Mouse (Mus musculus): ENCODE measurements around the gene Faxc.

Faxc gene

DNA sequence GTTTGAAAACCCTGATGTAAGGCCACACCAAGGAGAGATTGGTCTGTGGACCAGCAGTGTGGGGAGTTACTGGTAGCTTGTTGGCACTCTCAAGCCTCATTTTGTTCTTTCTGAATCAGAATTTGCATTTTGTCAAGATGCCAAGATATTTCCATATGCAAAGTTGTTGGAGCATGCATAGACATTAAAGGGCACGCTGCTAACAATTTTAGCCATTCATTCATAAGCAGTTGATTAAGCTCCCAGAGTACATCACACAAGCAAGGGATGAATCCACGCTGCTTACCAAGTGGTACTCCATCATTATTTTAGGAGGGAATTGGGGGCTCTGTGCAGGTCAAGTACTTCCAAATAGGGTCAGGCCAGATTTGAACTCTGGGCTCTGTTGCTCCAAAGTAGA is 98.8 kb downstream of the Faxc start:
- no peak for DNase-seq (ENCODE audit: low spot score in 2 of 2)
